Mouse (Mus musculus) embryonic stem cell, embryonic (primary cell): Measurements from ENCODE around the gene Atp8b4.

Experiments used
- CTCF ChIA-PET, 4 experiments: fragments of 300-600 bp in 2 of 4; fragments of 350-600 bp in 2 of 4; sonication (Branson Sonifier 250); formaldehyde crosslinking; loops; one replicate each; lab custom pipeline; 2022; ENCODE audit warnings: inconsistent platforms in 2 of 4; lab: Charles Lee
- POLR2A ChIA-PET, 4 experiments: fragments of 300-600 bp in 2 of 4; fragments of 350-600 bp in 2 of 4; sonication (Branson Sonifier 250); formaldehyde crosslinking; loops; one replicate each; lab custom pipeline; 2022; ENCODE audit warnings: antibody characterized with exemption in 4 of 4, inconsistent platforms in 1 of 4; lab: Charles Lee

Atp8b4 gene

DNA sequence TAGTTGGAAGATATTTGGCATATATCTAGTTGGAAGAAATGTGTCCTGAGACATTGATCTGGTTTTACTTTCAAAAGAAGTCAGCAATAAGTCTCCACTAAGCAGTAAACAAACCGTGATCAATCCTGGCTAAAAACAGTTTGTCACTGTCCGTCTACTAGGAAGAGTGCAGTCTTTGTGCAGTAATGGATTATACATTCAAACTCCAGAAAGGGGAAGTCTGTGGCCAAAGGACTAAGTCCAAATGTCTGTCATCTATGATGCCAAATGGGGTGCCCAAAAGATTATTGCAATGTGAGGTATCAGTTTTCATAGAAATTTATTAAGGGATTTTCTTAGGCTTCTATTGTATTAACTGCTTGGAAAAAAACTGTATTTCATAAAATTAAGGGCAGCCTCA is 102.3 kb downstream of the Atp8b4 start:
- ChIA-PET CTCF (no interaction called here), POLR2A (no interaction called here)

DNA sequence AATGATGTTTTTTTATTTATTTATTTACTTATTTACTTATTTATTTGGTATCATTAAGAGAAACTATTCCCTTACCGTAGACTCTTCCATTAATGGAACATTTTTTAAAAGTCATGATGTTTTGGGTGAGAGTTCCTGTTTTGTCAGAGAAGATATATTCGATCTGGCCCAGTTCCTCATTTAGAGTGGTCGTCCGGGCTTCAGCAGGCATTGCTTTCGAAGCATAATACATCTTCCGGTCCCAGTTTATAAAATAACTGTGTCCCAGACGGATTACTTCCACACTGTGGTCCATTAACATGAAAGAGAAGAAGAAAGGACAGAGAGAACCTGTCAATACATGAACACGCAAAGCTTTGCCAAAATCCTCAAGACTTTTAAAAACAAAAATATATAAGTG is 103.0 kb downstream of the Atp8b4 start:
- ChIA-PET CTCF (no interaction called here), POLR2A (no interaction called here)

DNA sequence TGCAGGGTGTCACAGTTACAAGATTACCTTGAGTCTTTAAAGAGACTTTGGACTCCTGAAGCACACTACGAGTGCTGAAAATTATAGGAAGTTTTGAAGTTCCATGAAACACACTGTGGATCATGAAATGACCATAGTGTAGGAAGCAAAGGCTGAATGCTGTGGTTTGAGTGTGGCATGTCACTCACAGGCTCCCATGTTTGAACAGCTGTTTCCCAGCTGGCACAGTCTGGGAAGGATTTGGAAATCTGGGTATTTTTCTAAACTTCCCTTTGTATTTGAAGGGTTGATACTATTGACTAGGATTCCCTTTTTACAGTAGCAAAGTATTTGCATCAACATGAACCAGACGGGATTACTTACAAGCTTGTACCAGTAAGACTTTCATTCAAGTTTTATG is 105.5 kb downstream of the Atp8b4 start:
- POLR2A ChIA-PET: no interaction called here
- CTCF ChIA-PET: no interaction called here

DNA sequence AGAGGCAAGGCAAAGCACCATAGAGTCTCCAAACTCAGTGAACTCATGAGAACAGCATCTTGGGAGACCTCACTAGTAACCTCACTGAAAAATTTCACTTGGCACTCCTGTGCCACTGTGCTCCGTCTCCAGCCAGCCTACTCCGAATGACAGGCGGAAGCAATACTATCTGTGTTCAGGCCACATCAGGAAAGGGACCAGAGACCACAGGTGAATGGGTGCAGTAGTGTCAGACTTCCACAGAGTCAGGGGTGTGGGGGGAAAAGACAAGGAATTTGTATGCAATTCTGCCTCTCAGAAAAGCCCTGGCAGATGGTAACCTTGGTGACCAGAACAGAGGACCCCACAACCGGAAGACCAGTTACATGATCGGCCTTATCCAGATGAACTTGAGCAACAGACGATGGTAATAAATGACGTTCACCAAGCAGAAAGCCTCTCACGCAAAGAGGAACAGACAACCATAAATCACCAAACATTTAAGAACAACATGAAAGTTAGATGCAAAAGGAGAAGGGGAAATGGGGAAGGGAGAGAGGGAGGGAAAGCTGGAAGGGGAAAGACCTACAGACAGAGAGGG is 112.9 kb downstream of the Atp8b4 start:
- POLR2A ChIA-PET: no interaction called here
- CTCF ChIA-PET: no interaction called here

DNA sequence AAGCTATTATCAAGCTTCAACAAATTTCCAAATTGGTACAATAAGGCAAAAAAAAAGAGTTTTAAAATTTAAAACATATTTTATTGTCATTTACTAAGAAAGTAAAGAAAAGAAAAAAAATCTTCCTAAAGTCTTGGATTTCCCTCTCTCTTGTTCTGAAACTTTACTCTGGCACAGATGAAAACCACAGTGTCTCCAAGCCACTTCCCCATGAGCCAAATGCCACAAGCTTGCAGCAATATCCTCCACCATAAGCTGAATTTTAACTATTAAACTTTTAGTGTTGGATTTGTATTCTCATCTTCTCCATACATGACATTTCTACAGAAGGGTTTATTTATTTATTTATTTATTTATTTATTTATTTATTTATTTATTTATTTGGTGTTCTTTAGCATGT is 114.4 kb downstream of the Atp8b4 start:
- CTCF ChIA-PET: interaction anchor here in 1 of 4 experiments (0.7 kb wide), 1 partner anchor 96 kb away, joined by 5 read pairs; no protein-coding TSS in a partner anchor
- POLR2A ChIA-PET: no interaction called here

DNA sequence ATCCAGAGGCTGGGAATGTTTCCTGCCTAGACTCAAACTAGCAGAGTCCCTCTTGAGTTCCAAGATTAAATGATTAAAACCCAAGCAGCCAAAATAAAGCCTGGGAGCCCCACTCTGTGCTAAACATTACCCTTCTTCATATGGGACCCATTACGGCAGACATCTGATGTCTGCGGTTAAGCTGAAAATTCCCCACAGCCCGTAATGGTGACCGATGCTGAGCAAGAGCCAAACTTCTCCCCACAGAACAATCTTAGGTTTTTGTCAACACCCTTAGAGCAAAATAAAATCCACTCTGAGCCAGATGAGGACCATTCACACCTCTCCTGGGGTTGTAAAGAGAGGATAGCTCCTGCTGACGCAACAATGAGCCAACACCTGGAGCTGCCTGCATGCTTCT is 120.2 kb downstream of the Atp8b4 start:
- CTCF ChIA-PET: no interaction called here
- POLR2A ChIA-PET: no interaction called here

DNA sequence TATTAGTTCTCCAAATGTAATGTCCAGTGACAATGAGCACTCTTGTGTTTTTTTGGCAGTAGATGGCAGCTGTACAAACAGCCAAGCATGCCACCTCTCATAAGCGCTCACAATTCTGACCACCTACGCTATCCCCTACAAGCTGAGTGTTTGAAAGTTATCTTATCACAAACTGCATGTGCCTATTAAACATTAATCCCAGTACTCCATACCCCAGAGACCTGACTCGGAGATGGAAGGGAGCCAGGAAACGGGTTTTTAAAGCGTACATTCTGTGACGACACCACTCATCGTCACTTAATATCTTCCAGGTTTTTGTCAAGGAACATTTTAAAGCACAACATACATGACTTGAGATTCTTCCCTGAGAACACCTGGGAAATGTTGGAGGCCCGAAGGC is 128.8 kb downstream of the Atp8b4 start:
- POLR2A ChIA-PET: no interaction called here

DNA sequence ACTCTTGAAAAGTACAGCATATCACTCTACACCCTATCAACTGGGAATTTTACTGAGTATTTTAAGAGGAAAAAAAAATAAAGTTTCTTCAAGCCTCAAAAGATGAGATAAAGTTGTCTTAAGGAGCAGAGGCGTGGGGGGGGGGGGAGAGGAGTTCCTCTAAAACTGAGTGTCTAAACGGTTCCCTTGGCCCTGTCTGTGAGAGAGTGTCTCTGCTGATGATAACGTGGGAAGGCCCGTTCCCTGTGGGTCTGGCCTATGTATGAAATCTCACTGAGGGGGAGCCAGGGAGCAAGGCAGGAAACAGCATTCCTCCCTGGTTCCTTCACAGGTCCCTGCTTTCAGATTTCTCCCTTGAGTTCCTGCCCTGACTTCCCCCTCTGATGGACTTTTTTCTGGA is 130.7 kb downstream of the Atp8b4 start:
- CTCF ChIA-PET: no interaction called here
- POLR2A ChIA-PET: interaction anchor here in 1 of 4 experiments (0.6 kb wide), 1 partner anchor 32 kb away, joined by 3 read pairs; no protein-coding TSS in a partner anchor

More for the DNA sequence above, 128.8 kb downstream of the Atp8b4 start:
- CTCF ChIA-PET: no interaction called here

DNA sequence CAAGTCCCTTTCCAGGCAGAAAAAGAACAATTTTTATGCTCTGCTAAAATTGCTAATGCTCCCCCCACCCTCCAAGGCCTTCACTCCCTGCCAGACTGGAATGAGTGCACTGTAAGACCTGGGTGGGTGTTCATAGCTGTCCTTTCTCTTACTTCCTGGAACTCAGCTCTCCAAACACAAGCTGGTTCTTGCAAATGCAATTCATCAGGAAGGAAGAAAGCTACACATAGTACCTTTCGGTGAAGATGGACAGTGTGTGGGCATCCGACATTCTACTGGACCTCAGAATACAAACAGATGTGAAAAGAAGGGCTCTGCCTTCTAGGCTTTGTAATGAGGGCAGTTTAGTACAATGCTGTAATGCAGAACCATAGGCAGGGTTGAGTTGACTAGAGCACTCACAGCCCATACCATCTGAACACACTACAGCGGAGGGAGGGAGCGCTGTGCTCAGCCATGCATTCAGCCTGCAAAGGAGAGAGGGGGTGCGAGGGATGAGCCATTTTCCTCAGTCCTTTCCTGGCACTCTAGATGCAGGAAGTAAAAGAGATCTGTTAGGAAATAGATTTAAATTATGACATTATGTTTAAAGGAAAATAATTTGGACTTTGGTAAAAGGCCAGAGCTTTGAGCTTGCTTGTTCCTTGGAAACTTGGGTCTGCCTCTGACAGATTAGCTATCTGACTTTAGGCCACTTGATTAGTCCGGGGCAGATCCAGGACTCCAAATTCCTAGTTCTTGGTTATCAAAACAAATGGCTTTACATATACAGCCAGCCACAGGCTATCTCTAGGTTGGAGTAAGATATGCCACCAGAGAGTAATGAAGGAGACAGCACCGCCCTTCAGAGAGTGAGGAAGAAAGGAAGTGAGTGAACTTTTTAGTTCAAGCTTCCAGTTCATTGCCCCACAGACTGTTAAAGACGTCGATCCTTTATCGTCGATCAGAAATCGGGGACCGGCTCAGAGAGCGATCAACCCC is 136.4 kb downstream of the Atp8b4 start:
- CTCF ChIA-PET: no interaction called here
- POLR2A ChIA-PET: interaction anchor here in 1 of 4 experiments (0.7 kb wide), 1 partner anchor 1203 kb away, joined by 3 read pairs; no protein-coding TSS in a partner anchor

DNA sequence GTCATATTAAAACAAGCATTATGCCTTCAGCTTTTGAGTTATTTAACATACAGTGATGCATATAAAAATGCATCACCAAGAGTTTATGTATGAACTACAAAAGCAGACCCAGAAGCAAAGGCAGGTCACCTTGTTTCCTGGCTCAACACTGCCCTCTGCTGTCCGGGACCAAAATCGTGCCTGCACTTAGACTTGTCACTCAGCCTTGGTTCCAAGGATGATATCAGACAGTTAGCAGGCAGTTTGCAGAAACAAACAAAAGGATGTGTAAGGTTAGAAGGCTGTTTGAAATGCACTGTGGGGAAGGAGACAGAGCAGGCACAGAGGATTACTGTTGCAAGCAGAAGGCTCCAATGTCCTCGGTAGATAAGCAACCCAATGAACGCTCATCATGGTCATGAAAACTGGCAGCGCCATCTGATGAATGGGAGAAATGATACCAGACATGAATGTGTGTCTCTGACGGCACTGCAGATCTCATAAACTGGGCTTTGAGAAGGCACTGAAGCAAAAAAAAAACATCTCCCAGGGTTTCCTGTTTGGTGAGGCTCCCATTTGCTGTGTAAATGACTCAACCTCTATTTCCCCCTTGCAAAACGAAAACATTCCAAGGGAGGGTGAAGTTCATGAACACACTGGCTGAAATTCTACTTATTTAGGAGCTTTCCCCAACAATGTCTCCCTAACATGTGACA is 137.3 kb downstream of the Atp8b4 start:
- ChIA-PET CTCF (no interaction called here), POLR2A (interaction anchor here in 1 of 4 experiments (0.7 kb wide), 1 partner anchor 1202 kb away, joined by 3 read pairs; no protein-coding TSS in a partner anchor)

DNA sequence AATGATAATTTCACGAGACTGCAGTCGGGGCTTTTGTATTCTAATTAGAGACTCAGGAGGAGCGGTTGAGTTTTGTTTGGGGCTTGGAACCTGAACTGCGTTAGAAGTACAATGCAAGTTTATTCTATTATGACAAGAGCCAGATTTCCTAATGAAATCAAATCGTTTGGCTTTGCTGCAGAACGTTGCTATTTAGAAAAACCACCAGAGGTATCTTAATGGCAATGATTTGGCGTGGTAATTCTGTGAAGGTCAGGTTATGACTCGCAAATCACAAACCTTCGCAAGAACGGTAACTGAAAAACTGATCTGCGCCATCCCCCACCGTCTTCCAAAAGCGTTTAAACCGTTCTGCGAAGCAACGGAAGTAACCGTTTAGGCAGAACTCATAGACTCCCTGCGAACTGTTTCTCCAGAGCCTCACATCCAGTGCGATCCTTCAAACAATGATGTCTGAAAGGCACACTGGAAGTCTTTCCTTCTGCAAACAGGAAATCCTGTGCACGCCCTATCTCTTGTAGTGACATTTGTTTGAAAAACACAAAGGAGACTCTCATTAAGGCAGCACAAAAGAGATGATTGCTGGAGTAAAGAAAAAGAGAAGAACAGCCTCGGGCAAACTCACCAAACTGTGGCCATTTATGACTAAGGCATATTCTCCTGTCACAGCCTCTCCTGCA is 139.2 kb downstream of the Atp8b4 start:
- ChIA-PET POLR2A (interaction anchor here in 1 of 4 experiments (0.7 kb wide), 1 partner anchor 28 kb away, joined by 3 read pairs; no protein-coding TSS in a partner anchor), CTCF (interaction anchor here in 3 of 4 experiments (0.5 to 1.1 kb wide), 3 partner anchors 327 to 629 kb away, joined by 3 read pairs; partner anchors contain the start of gene Fgf7 (in 1 of the 3))

DNA sequence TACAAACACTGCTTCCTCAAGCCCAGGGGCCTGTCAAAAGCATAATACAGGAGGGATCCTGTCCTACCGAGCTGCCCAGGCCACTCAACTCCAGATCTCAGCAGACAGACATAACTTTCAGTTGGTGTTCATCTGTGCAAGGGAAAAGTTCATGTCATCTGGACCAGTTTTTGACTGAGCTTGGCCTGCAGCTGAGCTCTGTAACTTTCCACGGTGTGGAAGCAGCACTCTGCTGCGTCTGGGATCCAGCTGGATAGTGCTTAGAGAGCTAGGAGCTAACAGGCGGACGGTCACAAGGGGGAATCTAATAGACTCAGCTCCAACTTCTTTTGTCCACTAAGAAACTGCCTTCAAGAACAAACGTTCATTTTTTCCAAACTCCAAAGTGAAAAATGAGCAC is 139.8 kb downstream of the Atp8b4 start:
- CTCF ChIA-PET: interaction anchor here in 1 of 4 experiments (0.5 kb wide), 1 partner anchor 326 kb away, joined by 3 read pairs; the partner anchor contains the start of gene Fgf7
- POLR2A ChIA-PET: interaction anchor here in 1 of 4 experiments (0.5 kb wide), 1 partner anchor 317 kb away, joined by 4 read pairs; no protein-coding TSS in a partner anchor

DNA sequence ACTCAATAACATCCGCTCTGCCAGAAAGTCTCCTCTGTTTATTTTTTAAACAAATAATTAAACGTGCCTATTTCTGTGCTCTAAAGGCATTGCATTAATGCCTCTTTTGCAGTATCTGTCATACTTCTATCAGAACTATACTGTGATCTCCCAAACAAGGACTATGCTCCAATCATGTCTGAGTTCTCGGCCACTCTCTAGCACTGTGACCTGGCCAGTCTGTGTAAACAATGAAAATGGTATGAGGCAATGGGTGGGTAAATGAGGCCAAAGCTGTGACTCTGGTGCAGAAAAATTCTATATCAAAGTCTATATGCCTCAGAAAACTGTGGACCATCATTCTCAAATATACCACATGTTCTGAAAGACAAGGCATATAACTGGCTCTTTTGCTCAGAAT is 140.5 kb downstream of the Atp8b4 start:
- POLR2A ChIA-PET: interaction anchor here in 1 of 4 experiments (0.5 kb wide), 1 partner anchor 317 kb away, joined by 4 read pairs; no protein-coding TSS in a partner anchor
- CTCF ChIA-PET: no interaction called here

DNA sequence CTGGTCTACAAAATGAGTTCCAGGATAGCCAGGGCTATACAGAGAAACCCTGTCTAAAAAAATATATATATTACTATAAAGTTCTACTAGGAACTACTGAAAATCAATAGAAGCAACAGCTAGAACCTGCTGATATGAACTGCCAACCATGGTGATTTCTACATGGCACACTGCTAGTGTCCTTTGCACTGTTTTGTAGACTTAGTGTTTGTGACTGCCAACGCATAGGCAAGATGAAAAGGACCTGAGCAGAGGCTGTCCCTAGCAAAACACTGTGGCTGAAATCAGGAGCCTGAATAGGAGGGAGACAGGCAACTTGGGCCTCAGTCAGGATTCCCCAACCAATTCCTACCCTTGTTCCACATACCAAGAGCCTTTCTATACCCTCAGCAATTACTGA is 141.2 kb downstream of the Atp8b4 start:
- ChIA-PET POLR2A (no interaction called here), CTCF (no interaction called here)

DNA sequence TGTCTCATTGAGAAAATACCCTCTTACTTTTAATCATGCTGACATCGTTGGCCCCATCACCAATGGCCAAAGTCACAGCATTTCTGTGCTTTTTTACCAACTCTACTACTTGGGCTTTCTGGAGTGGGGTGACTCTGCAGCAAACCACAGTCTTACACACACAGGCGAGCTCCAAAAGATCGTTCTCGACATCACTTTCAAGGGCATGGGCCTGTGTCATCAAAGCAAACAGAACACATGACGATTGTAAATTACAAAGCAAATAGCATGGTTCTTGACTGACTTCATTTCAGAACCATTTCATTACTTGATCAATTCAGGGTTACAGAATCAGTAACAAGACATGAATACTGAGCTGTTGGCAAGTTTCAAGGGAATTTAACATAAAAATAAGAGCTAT is 141.7 kb downstream of the Atp8b4 start:
- ChIA-PET CTCF (no interaction called here), POLR2A (no interaction called here)

DNA sequence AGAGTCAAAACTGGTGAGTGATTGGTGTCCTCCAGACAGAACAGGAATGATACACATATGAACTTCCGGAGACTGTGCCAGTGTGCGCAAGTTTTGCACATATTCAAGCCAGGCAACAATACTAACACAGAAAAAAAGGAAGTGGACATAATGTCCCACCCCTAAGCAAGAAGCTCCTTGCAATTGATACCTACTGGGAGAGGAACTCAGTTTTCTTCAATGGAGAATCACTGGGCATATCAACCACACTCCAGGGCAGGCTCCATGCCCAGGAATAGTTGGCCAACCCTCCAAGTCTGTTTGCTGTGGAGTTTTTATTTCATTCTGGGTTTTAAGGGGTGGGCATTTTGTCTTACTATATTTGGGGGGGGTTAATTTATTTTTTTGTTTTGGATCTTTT is 145.2 kb downstream of the Atp8b4 start:
- ChIA-PET CTCF (no interaction called here), POLR2A (interaction anchor here in 1 of 4 experiments (0.8 kb wide), 1 partner anchor 106 kb away, joined by 4 read pairs; no protein-coding TSS in a partner anchor)

DNA sequence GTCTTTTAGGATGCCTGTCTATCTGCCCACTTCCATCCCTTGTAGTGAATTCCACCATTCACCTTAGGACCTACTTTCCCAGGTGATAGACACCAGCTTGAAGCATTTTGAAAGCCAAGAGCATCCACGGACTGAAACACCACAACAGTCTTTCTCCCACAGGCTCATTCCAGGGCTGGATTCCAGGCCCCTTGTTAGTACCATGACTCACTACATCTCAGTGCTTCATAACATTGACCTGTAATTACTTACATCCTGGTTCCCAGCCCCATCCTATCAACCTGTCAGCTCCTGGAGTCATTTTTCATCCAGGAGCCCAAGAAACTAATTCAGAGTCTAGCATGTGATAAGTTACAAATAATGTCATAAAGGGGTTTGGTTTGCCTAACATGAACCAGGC is 148.7 kb downstream of the Atp8b4 start:
- ChIA-PET POLR2A (interaction anchor here in 1 of 4 experiments (0.6 to 1.3 kb wide), 2 partner anchors 10 to 502 kb away, joined by 3 to 6 read pairs; no protein-coding TSS in a partner anchor), CTCF (no interaction called here)

DNA sequence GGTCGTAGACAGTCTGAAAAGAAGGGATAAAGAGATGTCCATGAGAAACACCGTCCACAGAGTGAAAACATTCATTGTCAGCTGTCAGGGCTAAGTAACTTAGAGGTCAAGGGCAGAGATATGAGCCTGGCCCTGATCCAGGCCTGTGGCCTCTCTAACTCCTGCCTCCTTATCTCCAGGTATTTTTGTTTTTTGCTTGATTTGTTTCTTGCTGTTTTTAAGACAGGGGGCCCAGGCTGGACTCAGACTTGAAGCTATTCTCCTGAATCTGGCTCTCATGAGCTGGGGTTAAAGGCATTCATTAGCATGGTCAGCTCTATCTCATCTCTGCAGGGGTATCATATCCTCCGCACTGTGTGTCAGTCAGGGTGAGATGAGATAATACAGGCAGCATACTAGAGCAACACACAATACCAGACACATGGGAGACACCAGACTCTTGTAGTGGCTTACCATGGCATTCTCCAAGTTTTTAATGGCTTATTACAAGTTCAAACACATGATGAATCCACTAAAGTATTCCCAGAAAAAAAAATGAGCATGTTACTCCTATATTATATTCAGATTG is 157.4 kb downstream of the Atp8b4 start:
- CTCF ChIA-PET: no interaction called here
- POLR2A ChIA-PET: interaction anchor here in 1 of 4 experiments (1.5 kb wide), 1 partner anchor 8 kb away, joined by 3 read pairs; no protein-coding TSS in a partner anchor
